Mouse (Mus musculus) thymus, postnatal 14 days (tissue): Measurements from ENCODE around the gene Bach1.
A peak's percentile ranks its signal among the peaks of the same experiment; 100 is the strongest.
"Not testable (repeated sequence)": the region's sequence is repeated elsewhere in the genome, so short reads cannot be mapped to it uniquely, and the experiment has no call there.

Experiments used
- DNase-seq: peaks from one replicate; pipeline ENCODE4 v3.0.0; 2021

The Bach1 gene

GRCm38 (mm10) chr16:87681848-87682247 is 16.9 kb upstream of the Bach1 start:
- DNase-seq: no peak

- DNase-seq: no peak
These were observed 12.3 kb upstream of the Bach1 start for GRCm38 (mm10) chr16:87686458-87686857.

GRCm38 (mm10) chr16:87687346-87687745 is 11.4 kb upstream of the Bach1 start:
- no peak for DNase-seq

GRCm38 (mm10) chr16:87688328-87688727 is 10.4 kb upstream of the Bach1 start:
- not testable (repeated sequence) for DNase-seq

GRCm38 (mm10) chr16:87688823-87689222 is 9.9 kb upstream of the Bach1 start:
- not testable (repeated sequence) for DNase-seq

- no peak for DNase-seq
These were observed 9.5 kb upstream of the Bach1 start for GRCm38 (mm10) chr16:87689225-87689624.

GRCm38 (mm10) chr16:87690506-87690905 is 8.2 kb upstream of the Bach1 start:
- DNase-seq: no peak

- DNase-seq: no peak
These were observed 7.6 kb upstream of the Bach1 start for GRCm38 (mm10) chr16:87691102-87691501.

- DNase-seq: peak; percentile 65
These were observed 6.2 kb upstream of the Bach1 start for GRCm38 (mm10) chr16:87692591-87692990.

- DNase-seq: no peak
These were observed 909 bp upstream of the Bach1 start for GRCm38 (mm10) chr16:87697707-87698365.

GRCm38 (mm10) chr16:87699306-87699692 is 554 bp downstream of the Bach1 start:
- no peak for DNase-seq

- DNase-seq: peak; percentile 62
These were observed 1.1 kb downstream of the Bach1 start for GRCm38 (mm10) chr16:87699693-87700394.

GRCm38 (mm10) chr16:87700395-87700765 is 1.6 kb downstream of the Bach1 start:
- DNase-seq: no peak

- no peak for DNase-seq
These were observed 3.1 kb downstream of the Bach1 start for GRCm38 (mm10) chr16:87701891-87702290.

- no peak for DNase-seq
These were observed 4.1 kb downstream of the Bach1 start for GRCm38 (mm10) chr16:87702881-87703280.

GRCm38 (mm10) chr16:87704225-87704624 is 5.5 kb downstream of the Bach1 start:
- DNase-seq: no peak

- no peak for DNase-seq
These were observed 7.3 kb downstream of the Bach1 start for GRCm38 (mm10) chr16:87705892-87706589.

GRCm38 (mm10) chr16:87707335-87707734 is 8.6 kb downstream of the Bach1 start:
- DNase-seq: no peak

GRCm38 (mm10) chr16:87708570-87708969 is 9.8 kb downstream of the Bach1 start:
- DNase-seq: no peak

GRCm38 (mm10) chr16:87709144-87709543 is 10.4 kb downstream of the Bach1 start:
- DNase-seq: no peak

GRCm38 (mm10) chr16:87709971-87710370 is 11.2 kb downstream of the Bach1 start:
- DNase-seq: no peak

GRCm38 (mm10) chr16:87711961-87712360 is 13.2 kb downstream of the Bach1 start:
- DNase-seq: no peak

GRCm38 (mm10) chr16:87712986-87713693 is 14.4 kb downstream of the Bach1 start:
- DNase-seq: peak; percentile 65
